Mouse (Mus musculus): ENCODE results near the gene Ube2j2. TPM values are rescaled to one million over a fixed set of nuclear protein-coding genes. Genes with fewer than 3 reads are reported as not detected.

Ube2j2 gene
- 10 to 100 TPM; 69.8 to 79.0 TPM for total RNA-seq (2021)
- long read RNA-seq, experiment 1, transcript Ube2j2-202 (7 exons, 1,309 nt) = minor isoform, 7 of 69 reads
- long read RNA-seq, experiment 1, transcript Ube2j2-201 (8 exons, 3,483 nt) = major isoform, 24 of 69 reads
- long read RNA-seq, experiment 1, transcript Ube2j2-213 (7 exons, 3,339 nt) = minor isoform, 14 of 69 reads
- long read RNA-seq, experiment 1, transcript Ube2j2-205 (8 exons, 1,434 nt) = minor isoform, 7 of 69 reads
- long read RNA-seq, experiment 1, partial matches to known transcripts = 3 of 69 reads
- long read RNA-seq, experiment 1, other reads (novel, unspliced or antisense) = 14 of 69 reads
- long read RNA-seq, experiment 2, transcript Ube2j2-213 (7 exons, 3,339 nt) = minor isoform, 18 of 73 reads
- long read RNA-seq, experiment 2, transcript Ube2j2-201 (8 exons, 3,483 nt) = major isoform, 38 of 73 reads
- long read RNA-seq, experiment 2, partial matches to known transcripts = 6 of 73 reads
- long read RNA-seq, experiment 2, other reads (novel, unspliced or antisense) = 4 of 73 reads

DNA sequence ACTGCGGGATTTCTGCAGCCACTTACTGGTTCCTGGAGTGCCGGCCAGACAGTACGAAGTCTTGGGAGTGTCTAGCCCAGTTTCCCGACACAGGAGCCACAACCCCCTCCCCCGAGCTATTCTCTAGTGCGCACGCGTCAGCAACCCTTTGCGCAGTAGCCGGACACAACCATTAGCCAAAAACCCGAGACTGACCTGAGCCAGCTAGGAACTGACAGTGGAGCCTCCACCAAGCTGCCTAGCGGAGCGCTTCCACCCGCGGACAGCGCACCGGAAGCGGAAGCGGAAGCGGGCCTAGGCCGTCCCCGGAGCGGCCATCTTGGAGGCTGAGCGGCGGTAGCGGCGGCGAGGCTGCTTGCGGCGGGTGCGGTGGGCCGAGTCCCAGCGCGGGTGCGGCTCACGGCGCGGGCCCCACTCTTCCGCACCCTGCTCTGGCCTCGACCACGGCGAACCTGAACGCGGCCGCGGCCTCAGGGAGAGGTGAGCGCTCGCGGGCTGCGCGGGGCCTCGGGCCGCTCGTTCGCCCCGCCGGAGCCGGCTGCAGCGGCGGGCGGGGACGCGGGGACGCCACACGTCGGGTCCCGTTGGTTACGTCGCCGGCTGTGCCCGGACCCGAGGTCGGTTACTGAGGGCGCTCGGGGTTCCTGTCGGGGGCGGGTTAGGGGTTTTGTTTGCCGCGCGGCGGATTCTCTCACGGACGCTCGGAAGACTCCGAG, at the start of gene Ube2j2:
Gene Ube2j2, plus strand, starts transcription at position 298 of the 716 bp plus-strand sequence.
- intact Hi-C loops (cut with DNase I) = loop anchor here (2.0 kb wide), 2 partner anchors 43 to 51 kb away; no protein-coding TSS in a partner anchor
- DNase-seq (ENCODE audit: low spot score in 2 of 2) = peak; percentile 95 to 97

- intact Hi-C loops (cut with DNase I) = no loop called here
- peak; percentile 77 to 83 for DNase-seq (ENCODE audit: low spot score in 2 of 2)
Measured at GRCm38 (mm10) chr4:155894311-155894881, 49.2 kb upstream of the Ube2j2 start.

- intact Hi-C loops (cut with DNase I) = no loop called here
- DNase-seq (ENCODE audit: low spot score in 2 of 2) = peak; percentile 87 to 89
Measured at GRCm38 (mm10) chr4:155895216-155895615, 48.4 kb upstream of the Ube2j2 start.

- intact Hi-C loops (cut with DNase I) = no loop called here
- DNase-seq (ENCODE audit: low spot score in 2 of 2) = peak in 1 of 2 experiments; percentile 2
Measured at GRCm38 (mm10) chr4:155895826-155896225, 47.8 kb upstream of the Ube2j2 start.

DNA sequence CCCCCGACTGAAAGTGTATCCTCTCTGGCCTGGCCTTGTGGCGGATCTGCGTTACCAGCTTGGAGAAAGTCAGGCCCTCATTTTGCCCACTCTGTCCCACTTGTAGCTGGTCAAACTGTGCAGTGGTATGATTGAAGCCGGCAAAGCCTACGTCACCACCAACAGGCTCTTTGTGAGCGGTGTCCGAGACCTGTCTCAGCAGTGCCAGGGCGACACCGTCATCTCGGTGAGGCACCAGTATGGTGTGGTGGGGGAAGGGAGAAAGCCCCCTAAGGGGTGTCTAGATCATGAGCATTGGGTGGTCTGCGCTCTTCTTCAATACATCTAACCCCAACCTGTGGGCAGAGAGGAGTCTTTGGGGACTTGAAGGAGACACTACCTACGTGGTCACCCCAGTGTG, 47.2 kb upstream of the Ube2j2 start:
- intact Hi-C loops (cut with DNase I) = no loop called here
- DNase-seq (ENCODE audit: low spot score in 2 of 2) = no peak

DNA sequence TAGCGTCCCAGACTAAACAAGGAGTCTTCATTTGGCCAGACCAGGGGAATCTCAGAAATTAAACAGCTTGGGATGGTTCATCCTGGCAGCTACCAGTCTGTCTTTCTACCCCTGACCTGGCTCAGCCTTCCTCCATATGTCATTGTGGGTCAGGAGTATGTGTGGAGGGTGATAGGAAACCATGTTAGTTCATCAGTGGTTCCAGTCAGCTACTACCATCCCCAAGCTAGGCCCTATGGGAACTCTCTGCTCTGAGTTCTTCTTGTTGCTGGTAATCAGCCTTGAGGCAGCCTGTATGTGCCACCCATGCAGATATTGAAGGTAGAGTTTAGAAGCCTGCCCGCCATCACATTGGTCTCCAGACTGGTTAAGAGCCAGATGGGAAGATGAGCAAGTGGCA, 45.3 kb upstream of the Ube2j2 start:
- intact Hi-C loops (cut with DNase I) = no loop called here
- no peak for DNase-seq (ENCODE audit: low spot score in 2 of 2)

DNA sequence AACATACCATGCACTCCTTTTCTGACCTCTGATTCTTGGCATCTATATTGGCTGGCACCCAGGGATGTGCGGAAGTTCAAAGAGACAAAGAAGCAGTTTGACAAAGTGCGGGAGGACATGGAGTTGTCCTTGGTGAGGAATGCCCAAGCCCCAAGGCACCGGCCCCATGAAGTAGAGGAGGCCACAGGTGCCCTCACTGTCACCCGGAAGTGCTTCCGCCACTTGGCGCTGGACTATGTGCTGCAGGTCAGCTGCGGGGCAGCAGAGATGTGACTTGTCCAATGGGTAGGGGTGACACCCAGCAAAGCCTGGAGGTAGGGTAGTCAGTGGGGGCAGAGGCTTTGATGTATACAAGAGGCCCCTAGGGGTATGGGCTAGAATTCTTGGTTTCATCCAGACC, 44.3 kb upstream of the Ube2j2 start:
- peak; percentile 2 for DNase-seq (ENCODE audit: low spot score in 2 of 2)
- intact Hi-C loops (cut with DNase I) = no loop called here

GRCm38 (mm10) chr4:155901205-155901604, 42.4 kb upstream of the Ube2j2 start:
- peak; percentile 55 to 70 for DNase-seq (ENCODE audit: low spot score in 2 of 2)
- intact Hi-C loops (cut with DNase I) = loop anchor here (2.0 kb wide), 1 partner anchor 42 kb away; the partner anchor contains the start of gene Ube2j2

- DNase-seq (ENCODE audit: low spot score in 2 of 2) = peak in 1 of 2 experiments; percentile 2
- intact Hi-C loops (cut with DNase I) = no loop called here
Measured at GRCm38 (mm10) chr4:155903246-155903645, 40.4 kb upstream of the Ube2j2 start.

DNA sequence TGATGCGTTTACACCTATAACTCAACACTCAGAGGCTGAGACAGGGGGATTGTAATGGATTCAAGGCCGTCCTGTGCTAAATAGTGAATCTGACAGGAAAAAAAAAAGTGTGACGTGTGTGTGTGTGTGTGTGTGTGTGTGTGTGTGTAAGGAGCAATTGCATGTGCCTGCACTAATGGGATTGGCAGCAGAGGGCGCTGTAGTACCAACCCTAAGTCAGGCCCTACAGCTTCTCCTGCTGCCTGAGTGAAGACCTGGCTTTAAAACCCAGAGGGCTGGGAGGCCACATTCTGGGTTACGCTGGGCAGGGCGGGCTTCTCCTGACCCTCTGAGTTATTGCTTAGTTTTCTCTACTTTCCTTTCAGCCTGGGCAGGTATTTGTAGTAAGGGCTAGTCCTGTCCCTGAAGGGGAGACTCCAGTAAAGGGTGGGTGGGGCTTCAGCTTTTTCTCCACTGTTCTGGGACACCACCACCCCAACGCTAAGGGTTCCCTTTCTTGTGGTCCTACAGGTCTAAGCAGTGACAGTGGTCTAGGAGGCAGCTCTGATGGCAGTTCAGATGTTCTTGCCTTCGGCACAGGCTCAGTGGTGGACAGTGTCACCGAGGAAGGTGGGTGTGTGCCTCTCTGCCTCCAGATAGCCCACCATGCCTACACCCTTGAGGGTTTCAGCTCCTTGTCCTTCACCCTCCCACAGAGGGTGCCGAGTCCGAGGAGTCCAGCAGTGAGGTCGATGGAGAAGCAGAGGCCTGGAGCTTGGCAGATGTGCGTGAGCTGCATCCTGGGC, 39.1 kb upstream of the Ube2j2 start:
- intact Hi-C loops (cut with DNase I) = no loop called here
- peak; percentile 51 to 81 for DNase-seq (ENCODE audit: low spot score in 2 of 2)

- intact Hi-C loops (cut with DNase I) = no loop called here
- DNase-seq (ENCODE audit: low spot score in 2 of 2) = peak in 1 of 2 experiments; percentile 0
Measured at GRCm38 (mm10) chr4:155905634-155906033, 38.0 kb upstream of the Ube2j2 start.

- peak in 1 of 2 experiments; percentile 2 for DNase-seq (ENCODE audit: low spot score in 2 of 2)
- intact Hi-C loops (cut with DNase I) = no loop called here
Measured at GRCm38 (mm10) chr4:155906125-155906524, 37.5 kb upstream of the Ube2j2 start.

DNA sequence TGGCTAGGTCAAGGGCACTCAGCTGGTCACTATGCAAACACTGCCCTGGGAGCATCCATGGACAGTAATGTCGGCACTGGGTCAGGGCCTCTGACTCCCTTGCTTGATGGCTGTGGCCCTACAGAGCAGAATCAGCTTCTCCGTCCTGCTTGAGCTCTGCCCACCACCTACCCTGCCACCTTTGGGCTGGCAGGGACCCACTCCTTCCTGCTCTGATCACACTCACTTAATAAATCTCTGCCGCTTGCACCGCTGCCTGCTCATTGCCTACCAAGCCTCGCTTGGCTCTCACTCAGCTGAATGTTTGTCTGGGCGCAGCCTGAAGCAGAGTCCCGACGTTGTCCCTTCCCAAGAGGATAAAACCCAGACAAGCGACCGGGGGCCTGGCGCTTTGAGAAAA, 36.6 kb upstream of the Ube2j2 start:
- peak; percentile 2 to 4 for DNase-seq (ENCODE audit: low spot score in 2 of 2)
- intact Hi-C loops (cut with DNase I) = no loop called here

DNA sequence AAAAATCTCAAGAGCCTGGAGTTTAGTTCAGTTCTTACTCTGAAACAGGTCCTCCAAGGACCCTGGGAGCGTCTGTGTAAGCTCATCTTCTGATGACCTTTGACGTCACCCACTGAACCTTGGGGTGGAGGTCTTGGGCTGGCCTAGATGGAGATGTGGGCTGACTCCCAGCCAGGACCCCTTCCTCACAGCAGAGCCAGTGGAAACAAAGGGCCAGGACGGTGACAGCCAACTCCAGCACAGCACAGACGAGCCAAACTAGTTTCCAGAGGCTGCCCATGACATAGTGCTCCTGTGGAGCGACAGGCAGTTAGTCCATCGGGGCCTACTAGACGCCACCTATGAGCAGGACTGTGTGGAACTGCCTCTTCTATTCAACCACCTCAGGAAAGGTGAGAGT, 35.4 kb upstream of the Ube2j2 start:
- DNase-seq (ENCODE audit: low spot score in 2 of 2) = peak; percentile 4 to 7
- intact Hi-C loops (cut with DNase I) = no loop called here

DNA sequence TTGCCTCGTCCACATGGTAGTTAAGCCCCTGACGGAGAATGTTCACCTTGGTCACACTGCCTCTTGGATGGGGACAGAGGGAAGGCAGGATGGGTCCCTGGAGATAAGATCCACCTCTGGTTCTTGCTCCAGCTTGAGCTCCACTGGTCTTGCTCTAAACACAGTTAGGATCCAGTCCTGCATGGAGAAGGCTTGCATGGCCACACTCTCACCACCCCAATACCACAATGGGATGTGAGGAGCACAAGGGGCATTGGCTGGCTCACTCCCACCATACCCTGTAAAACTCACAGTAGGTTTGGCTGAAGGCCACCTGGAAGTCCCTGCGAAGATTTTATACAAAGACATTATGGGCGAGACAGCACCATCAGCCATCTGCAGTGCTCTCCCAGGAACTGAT, 34.9 kb upstream of the Ube2j2 start:
- peak; percentile 1 to 4 for DNase-seq (ENCODE audit: low spot score in 2 of 2)
- intact Hi-C loops (cut with DNase I) = no loop called here

DNA sequence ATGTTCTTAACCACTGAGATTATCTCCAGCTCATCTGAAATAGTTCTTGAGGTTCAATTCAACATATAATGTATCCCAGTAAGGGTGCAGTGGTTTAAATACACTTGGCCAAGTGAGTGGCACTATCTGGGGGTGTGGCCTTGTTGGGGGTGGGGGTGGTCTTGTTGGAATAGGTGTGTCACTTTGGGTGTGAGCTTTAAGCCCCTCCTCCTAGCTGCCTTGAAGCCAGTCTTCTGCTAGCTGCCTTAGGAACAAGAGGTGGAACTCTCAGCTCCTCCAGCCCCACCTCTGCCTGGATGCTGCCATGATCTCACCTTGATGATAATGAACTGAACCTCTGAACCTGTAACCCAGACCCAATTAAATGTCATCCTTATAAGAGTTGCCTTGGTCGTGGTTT, 11.6 kb upstream of the Ube2j2 start:
- intact Hi-C loops (cut with DNase I) = no loop called here
- no peak for DNase-seq (ENCODE audit: low spot score in 2 of 2)

- intact Hi-C loops (cut with DNase I) = loop anchor here (2.0 kb wide), 2 partner anchors 42 to 50 kb away; no protein-coding TSS in a partner anchor
- peak; percentile 47 to 70 for DNase-seq (ENCODE audit: low spot score in 2 of 2)
Measured at GRCm38 (mm10) chr4:155943049-155943452, 580 bp upstream of the Ube2j2 start.

GRCm38 (mm10) chr4:155944271-155944670, 640 bp downstream of the Ube2j2 start:
- no peak for DNase-seq (ENCODE audit: low spot score in 2 of 2)
- intact Hi-C loops (cut with DNase I) = no loop called here

DNA sequence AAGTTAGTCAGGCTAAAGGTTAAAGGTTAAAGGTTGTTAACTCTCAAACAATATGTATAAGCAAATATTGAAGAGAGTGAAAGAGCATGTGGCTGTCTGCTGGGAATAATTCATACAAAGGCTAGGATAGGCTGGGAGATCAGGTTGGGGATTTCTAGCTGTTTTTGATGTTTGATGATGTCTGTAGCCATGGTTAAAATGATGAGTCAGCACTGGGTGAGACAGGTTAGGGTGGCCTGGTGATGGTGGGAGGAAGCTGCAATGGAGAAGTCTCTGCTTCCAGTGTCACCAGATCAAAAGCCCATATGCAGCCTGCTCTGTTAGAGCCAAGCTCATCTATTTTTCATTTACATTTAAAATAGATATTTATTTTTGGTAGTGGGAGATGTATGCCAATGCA, 3.5 kb downstream of the Ube2j2 start:
- intact Hi-C loops (cut with DNase I) = no loop called here

More for the DNA sequence above, 3.5 kb downstream of the Ube2j2 start:
- DNase-seq (ENCODE audit: low spot score in 2 of 2) = no peak
